Mouse (Mus musculus) adrenal gland, postnatal 0 days (tissue): ENCODE results near the gene Tmtc1. TPM values are rescaled to one million over a fixed set of nuclear protein-coding genes. Genes with fewer than 3 reads are reported as not detected.

Experiments used
- polyA plus RNA-seq: library from polyadenylated mRNA; unstranded; fragments of >200 nt; fragmentation: Nextera tagmentation; extraction: Ambion mirVana; gene quantifications from 2 replicates; pipeline ENCODE4 v1.2.1, GENCODE M21; 2015

Tmtc1 gene
- polyA plus RNA-seq: 2.3 and 4.3 TPM in 2 replicates

DNA sequence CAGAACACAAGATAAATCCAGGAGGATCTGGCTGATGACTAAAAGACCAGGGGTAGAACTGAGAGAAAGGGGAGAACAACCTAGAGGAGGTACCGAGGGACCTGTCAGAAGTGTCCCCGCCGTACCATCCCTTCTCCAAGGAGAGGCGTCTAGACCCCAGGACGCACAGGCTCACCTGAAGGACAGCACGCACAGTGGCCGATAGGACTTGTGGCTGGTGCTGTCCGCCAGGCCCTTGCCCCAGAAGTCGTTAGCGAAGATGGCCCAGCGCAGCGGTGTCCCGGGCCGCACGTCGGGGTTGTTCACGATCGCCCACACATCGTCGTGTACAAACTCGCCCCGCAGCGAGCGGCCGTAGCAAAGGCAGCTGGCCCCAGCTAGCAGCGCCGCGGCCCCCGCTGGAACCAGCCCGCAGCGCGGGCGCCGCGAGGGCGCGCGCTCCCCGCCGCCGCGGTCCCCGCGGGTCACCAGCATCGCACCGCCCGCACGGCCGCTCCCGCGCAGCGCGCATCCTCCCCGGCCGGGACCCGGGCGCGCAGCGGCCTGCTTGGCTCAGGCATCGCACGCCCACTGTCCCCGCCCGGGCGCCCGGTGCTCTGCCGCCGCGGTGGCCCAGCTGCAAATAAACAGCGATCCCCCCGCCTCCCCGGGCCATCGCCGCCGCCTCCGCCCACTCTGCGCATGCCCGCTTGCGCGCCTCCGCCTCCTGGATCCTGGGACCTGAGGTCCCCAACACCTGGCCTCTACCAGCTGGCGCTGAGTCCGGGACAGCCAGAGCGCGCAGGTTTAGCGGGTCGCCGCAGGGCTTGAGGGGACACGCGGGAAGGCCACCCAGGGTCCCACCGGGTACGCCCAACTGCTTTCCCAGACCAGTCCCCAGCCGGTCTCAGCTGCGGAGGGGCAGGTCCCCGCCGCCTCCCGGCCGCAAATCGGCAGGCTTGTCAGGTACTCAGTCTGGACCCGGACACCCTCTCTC is at the start of gene Tmtc1:
Gene Tmtc1 (minus strand): TSS at position 664 of the 976 bp plus-strand sequence.

DNA sequence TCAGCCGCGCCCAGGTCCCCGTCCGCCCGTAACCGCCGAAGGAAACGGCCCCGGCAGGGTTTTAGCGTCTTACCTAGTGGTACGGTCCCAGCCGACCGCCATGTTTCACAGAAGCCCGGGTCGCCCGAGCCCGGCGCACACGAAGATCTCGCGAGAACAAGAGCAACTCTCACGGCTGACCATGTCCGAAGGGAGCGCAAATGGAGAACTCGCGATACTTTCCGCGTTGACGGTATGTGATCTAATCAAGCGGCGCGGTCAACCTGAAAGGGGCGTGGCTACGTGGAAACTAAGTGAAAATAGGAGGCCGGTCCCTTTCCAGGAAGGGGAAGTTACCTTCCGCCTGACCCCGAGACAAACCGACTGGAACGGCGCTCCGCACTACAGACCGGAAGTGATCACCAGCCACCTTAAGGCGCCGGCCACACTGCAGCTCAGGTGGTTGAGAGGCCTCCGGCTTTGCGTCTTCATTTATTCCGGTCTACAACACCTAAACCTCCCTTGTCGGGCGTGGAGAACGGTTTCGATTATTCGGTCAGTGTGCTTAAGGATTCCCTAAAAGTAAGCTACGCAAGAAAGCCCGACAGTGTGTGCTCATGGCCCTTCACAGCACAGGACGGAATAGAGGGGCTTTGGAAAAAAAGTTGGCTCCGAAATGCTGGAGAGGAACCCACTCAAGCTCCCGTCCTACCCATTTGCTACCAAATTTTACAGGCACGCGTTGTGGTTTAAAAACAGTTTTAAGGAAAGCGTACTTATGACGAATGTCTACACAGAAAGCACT is 232.1 kb downstream of the Tmtc1 start, which contains the start of gene Ergic2:
Gene Ergic2 (minus strand): TSS at position 478 of the 784 bp plus-strand sequence.

Other genes starting within 250 kb of the Tmtc1 start
- gene Ergic2, start 232.0 kb downstream of the Tmtc1 start, polyA plus RNA-seq: 193 and 197 TPM in 2 replicates